Mouse (Mus musculus): Measurements from ENCODE around the gene Sh3gl3.

DNA sequence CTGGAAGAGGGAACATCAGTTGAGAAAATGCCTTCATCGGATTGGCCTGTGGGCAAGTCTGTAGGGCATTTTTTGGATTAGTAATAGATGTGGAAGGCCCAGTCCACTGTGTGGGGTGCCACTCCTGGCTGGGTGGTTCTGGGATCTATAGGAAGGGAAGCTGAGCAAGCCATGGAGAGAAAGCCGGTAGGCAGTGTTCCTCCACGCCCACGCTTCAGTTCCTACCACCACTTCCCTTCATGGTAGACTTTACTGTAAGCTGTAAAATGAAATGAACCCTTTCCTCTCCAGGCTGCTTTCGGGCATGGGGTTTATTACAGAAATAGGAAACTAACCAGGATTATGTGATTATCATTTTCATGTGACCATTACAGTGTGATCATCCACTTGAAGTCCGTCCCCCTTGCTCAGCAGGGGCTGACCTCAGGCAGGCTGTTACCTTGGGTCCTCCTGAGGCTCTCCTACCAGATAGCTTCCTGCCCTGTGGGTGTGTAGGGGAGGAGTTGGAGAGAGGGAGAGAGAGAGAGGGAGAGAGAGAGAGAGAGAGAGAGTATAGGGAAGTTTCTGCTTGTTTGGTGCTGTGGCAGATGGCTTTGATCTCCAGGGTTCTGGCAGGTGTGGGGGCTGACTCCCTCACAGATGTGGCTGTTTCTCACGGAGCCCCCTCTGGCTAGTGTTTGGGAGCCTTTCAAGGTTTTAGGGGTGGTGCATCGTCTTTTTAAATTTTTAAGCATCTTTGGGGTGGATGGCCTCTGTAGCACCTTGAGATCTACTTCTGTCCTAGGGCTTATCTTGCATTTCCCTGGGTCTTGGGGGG is 67.0 kb downstream of the Sh3gl3 start:
- TF ChIP-seq CTCF (IDR thresholded peaks at IDR 0.05; ENCODE audit: borderline replicate concordance, extremely low read depth, insufficient read depth, insufficient read length), result no peak
- TF ChIP-seq POLR2A (IDR thresholded peaks at IDR 0.05; ENCODE audit: borderline replicate concordance, extremely low read depth, insufficient read depth, insufficient read length, poor library complexity, severe bottlenecking), result no peak

Measured in brain, embryonic 14.5 days (tissue).